26 mouse cellular contexts compared by ENCODE assay signal in the genomic region with DNA sequence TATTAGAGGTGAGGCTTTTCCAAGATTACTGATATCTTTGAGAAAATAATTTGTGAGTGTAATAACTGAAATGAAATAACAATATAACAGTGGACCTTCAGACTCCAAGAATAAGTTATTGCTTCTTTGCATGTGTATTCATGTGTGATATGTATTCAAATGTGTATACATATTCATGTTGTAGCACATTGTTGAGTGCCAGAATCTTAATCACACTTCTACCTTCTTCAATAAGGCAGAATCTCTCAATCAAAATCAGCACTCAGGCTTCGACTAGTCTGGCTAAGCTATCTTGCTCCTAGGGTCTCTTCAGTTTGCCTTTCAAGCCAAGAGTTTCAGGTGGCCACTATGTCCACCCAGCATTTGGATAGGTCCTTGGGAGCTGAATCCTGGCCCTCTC.
"Had no signal": no experiment of that assay in that cellular context is flagged by ENCODE, and none has a peak within 500 bp of the region (broad histone marks: within the 10 kb centered on the region; RNA-seq: fewer than 3 reads in every experiment).

No protein-coding gene starts in this region.

- H3K9me3 ChIP-seq: heart, embryonic 12.5 days; hindbrain, embryonic 10.5 days; hindbrain, embryonic 12.5 days; intestine, embryonic 15.5 days; limb, embryonic 13.5 days; limb, embryonic 15.5 days; liver, embryonic 12.5 days had no signal

- H3K36me3 ChIP-seq: heart, embryonic 12.5 days; hindbrain, embryonic 10.5 days; hindbrain, embryonic 12.5 days; intestine, embryonic 15.5 days; limb, embryonic 13.5 days; limb, embryonic 15.5 days; liver, embryonic 12.5 days had no signal

- H3K4me1 ChIP-seq: heart, embryonic 12.5 days; hindbrain, embryonic 10.5 days; hindbrain, embryonic 12.5 days; intestine, embryonic 15.5 days; limb, embryonic 13.5 days; limb, embryonic 15.5 days; liver, embryonic 12.5 days had no signal

- H3K4me2 ChIP-seq: heart, embryonic 12.5 days; hindbrain, embryonic 12.5 days; hindbrain, embryonic 14.5 days; intestine, embryonic 15.5 days; limb, embryonic 13.5 days; limb, embryonic 15.5 days; liver, embryonic 12.5 days had no signal

- DNase-seq: gastrocnemius, postnatal 14 days; gastrocnemius, postnatal 36 days; heart, adult 11 months; heart, adult 2 months; heart, postnatal 10 days; heart, postnatal 4 days; kidney, adult 18-20 months; kidney, adult 8-10 months; kidney, postnatal 10 days; kidney, postnatal 25 days; kidney, postnatal 4 days; left cerebral cortex, postnatal 4 days had no signal

- ATAC-seq: hindbrain, embryonic 16.5 days; inflammation-experienced regulatory T-cells, adult 6 months; intestine, embryonic 15.5 days; intestine, postnatal 0 days; liver, embryonic 12.5 days had no signal

- H3K27me3 ChIP-seq: heart, embryonic 12.5 days; hindbrain, embryonic 12.5 days; intestine, embryonic 15.5 days; limb, embryonic 13.5 days; limb, embryonic 15.5 days; liver, embryonic 12.5 days had no signal

- H3K27ac ChIP-seq: heart, adult 2 months; hindbrain, embryonic 10.5 days; hindbrain, embryonic 12.5 days; hindbrain, embryonic 14.5 days; intestine, embryonic 15.5 days; layer of hippocampus, adult 2 months; left cerebral cortex, adult 2 months; limb, embryonic 13.5 days; limb, embryonic 15.5 days; liver, embryonic 12.5 days; liver, embryonic 14.5 days had no signal

- H3K4me3 ChIP-seq: heart, adult 2 months; heart, embryonic 12.5 days; hindbrain, embryonic 10.5 days; hindbrain, embryonic 12.5 days; intestine, embryonic 15.5 days; layer of hippocampus, adult 2 months; left cerebral cortex, adult 2 months; limb, embryonic 13.5 days; limb, embryonic 15.5 days; liver, embryonic 12.5 days had no signal

- H3K9ac ChIP-seq: heart, embryonic 12.5 days; hindbrain, embryonic 12.5 days; hindbrain, embryonic 14.5 days; intestine, embryonic 15.5 days; limb, embryonic 13.5 days; limb, embryonic 15.5 days; liver, embryonic 12.5 days; liver, embryonic 14.5 days had no signal
